Mouse (Mus musculus) heart, adult 8-10 months (tissue): ENCODE data around the gene Col6a5. TPM values are rescaled to one million over a fixed set of nuclear protein-coding genes. Genes with fewer than 3 reads are reported as not detected.

Experiments used
- DNase-seq: peaks from one replicate; pipeline ENCODE4 v3.0.0; 2022; ENCODE audit warnings: low spot score
- total RNA-seq, 4 experiments: library from RNA; stranded (reverse); gene quantifications; 2 replicates each; pipeline ENCODE4 v1.2.4; 2022

The Col6a5 gene
- total RNA-seq, 4 experiments from 2014 or later: 0.11 to 0.25 (median 0.18) TPM

DNA sequence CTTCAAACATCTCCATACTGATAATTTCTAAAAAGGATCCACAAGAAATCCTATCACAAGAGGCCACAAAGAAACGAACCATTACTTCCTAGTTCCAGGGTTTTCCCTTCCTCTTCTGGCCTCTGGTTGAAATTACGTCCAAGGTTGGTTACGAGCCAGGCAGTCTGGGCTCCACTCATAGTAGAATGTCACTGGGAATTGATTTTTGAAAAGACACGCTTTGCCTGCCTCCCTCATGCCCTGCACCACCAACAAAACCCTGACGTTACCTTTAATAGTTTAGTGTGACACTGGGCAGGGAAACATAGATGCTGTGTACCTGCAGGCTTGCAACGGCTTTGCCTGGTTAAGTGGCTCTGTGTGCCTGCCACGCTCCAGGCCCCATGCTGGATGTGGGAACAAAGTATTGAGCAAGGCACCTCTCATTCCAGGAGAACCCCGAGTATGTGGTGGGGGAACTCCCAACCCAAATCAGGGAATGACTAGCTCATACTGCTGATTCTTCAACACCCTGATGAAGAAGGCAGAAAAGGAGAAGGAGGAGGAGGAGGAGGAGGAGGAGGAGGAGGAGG is 133.3 kb downstream of the Col6a5 start:
- DNase-seq: peak; percentile 55

DNA sequence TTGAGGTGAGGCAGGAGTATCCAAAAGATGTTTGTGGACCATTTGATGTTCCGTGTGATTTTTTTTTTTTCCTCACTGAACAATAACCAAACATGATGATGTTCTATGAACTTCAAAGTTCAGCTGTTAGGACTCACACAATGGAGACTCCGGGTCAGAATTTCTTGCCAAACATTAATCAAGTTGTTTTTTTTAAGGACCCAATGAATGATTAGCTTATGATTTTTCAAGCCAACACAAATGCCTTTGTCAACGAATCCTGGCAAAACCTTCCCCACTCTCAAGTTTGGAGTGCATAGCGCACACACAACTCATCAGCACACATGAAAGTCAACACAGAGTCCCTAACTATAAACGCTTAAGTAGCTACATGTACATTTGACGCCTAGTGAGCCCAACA is 139.7 kb downstream of the Col6a5 start:
- no peak for DNase-seq

DNA sequence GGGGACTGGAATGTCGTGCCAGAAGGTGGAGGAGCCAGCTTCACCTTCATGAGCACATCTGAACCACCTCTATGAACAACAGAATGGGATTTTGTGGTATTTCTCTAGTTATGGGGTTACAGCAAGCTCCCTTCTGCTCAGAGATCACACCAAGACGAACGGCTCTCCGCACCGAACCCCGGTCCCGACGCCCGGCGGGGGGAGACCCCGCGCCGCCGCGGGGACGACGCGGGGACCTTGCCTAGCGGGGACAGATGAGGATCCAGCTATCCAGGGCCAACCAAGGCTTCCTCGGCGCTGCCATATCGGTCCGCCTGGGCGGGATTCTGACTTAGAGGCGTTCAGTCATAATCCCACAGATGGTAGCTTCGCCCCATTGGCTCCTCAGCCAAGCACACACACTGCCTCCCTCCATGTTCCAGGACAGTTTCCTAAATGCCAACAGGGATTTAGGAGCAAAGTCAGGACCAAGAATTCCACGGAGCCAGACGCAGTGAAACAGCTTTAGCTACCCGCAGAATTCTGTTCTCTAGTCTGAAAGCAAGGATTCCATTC is 141.2 kb downstream of the Col6a5 start:
- no peak for DNase-seq

DNA sequence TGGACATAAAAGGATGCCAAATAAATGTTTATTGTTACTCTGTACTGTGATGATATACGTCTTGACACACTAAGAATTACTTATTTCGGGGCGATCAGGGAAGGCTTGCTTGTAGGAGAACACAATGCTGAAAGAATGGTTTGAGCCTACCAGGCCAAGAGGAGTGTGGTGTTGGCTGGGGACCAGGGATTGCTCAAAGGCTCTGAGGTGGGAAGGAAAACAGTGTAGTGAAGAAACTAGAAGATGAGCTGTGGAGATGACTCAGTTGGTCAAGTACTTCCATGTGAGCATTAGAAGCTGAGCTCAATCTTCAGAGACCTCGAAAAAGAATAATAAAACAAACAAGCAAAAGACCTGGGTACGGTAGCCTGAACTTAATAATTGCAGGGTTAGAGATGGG is 146.0 kb downstream of the Col6a5 start:
- DNase-seq: no peak

DNA sequence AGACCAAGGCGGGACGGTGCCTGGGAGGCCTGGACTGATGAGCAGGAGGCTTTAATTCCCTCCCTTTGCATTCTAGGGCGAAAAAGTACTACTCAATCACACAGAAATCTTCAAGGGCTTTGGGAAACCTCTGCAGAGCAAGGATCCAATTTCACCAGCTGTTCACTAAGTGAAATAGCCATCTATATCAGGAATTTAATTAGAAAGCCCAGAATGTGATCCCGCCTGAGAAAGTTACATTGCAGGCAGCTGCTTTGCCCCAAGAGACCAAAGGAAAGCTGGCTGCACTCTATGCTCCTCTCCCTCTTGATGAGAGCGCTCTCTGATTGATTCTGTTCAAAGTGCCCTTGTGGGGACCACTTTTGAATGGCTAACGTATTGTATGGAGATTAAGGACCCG is 149.0 kb downstream of the Col6a5 start:
- DNase-seq: no peak

DNA sequence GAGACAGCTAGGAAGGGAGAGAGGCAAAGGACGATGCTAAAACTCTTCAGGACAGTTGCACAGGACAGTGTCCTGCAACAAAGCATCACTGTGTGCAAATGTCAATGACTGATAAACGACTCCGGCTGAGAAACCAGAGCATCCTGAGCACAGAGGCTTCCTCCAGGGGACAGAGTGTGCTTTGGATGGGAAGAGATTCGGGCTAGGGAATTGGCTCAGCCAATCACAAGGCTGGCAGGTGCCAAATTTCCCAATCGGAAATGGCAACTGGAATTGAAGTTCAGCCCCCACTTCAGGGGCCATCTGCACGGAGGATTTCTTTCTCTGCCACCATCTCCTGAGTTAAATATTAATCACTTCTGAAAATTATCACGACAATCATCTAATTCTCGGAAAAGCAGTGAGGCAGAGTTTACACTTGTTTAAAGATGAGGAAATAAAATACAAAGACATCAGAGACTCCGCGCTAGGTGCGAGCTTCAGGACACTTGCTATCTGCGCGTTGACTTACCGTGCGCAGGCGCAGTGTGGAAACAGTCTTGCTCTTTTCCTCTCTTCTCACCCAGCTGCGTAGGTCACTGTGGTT is 151.4 kb downstream of the Col6a5 start:
- DNase-seq: no peak

Other genes starting within 250 kb of the Col6a5 start
- 1 to 10 TPM; 2.3 to 4.3 (median 3.4) TPM for gene Col6a6, start 132.5 kb downstream of the Col6a5 start, total RNA-seq
- gene Col6a4, start 136.1 kb upstream of the Col6a5 start, total RNA-seq: not detected
- 1 to 10 TPM; 1.5 to 2.6 (median 1.9) TPM for gene Glyctk, start 197.5 kb upstream of the Col6a5 start, total RNA-seq
- gene Wdr82, start 210.3 kb upstream of the Col6a5 start, total RNA-seq: 10 to 100 TPM; 29.6 to 38.5 (median 34.0) TPM
- gene Ppm1m, start 239.1 kb upstream of the Col6a5 start, total RNA-seq: 10 to 100 TPM in 3 of 4 experiments, 1 to 10 TPM in 1; 9.4 to 12.8 (median 12.3) TPM
- 100 to 1,000 TPM; 188 to 245 (median 236) TPM for gene Twf2, start 242.5 kb upstream of the Col6a5 start, total RNA-seq